Mouse (Mus musculus): ENCODE results near the gene Il5.
A peak's percentile ranks its signal among the peaks of the same experiment; 100 is the strongest.
"Not testable (repeated sequence)": the region's sequence is repeated elsewhere in the genome, so short reads cannot be mapped to it uniquely, and the experiment has no call there.

Gene Il5

DNA sequence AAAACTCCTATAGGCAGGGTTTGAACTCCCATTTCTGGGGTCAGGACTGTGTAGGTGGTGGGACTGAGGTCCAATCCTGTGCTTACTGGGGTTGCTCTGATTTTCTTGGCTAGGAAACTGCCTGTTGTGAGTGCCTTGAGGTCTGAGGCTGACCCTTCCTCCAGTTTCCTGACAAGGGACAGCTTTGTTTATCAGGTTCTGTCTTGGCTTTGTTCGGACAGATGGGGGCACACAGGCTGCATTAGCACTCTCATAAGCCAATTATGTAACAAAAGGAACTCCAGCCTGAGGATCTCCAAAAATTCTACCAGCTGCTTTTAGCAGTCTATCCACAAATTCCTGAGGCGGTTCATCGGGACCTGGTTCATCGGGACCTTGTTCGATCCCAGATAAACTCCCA is 21.8 kb downstream of the Il5 start:
- no peak for DNase-seq (ENCODE audit: low read depth, low spot score)

- no peak for DNase-seq (ENCODE audit: low read depth, low spot score)
Observed at GRCm38 (mm10) chr11:53745260-53745659, 24.7 kb downstream of the Il5 start.

- DNase-seq (ENCODE audit: low read depth, low spot score), result no peak
Observed at GRCm38 (mm10) chr11:53747985-53748384, 27.4 kb downstream of the Il5 start.

DNA sequence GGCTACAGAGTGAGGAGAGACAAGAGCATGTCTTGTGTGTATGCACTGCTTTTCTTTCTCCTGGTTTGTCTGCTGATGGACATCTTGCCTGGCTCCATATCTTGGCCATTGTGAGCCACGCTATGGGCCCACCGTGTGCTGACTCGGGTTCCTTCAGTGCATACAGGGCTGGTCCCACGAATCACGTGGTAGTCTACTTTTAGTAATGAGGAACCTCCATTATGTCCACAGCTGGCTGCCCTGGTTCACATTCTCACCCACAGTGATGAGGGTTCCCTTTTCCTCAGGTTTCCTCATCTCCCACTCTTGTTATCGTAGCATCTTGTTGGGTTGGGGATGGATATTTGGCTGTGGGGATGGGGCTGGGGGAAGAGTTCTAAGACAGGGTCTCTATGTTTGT is 28.0 kb downstream of the Il5 start:
- DNase-seq (ENCODE audit: low read depth, low spot score), result no peak

DNA sequence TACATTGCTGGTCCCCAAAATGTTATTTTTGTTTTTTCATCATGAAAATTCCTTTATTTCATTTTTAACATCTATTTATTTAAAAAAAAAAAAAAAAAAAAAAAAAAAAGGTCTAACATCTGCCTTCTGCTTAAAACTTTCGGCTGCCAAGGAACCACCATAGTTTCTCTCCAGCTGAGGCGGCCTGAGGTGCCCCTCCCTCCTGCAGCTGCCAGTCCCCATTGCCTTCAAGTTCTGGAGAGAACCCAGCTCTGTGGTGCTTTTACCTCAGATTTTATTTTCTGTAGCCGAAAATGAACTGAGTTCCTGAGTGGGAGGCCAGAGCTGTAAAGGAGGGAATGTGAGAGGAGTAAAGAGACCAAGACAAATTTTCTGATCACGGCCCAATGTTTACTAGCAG is 28.7 kb downstream of the Il5 start:
- DNase-seq (ENCODE audit: low read depth, low spot score), result no peak

GRCm38 (mm10) chr11:53749716-53750352 is 29.2 kb downstream of the Il5 start:
- DNase-seq (ENCODE audit: low read depth, low spot score), result no peak

DNA sequence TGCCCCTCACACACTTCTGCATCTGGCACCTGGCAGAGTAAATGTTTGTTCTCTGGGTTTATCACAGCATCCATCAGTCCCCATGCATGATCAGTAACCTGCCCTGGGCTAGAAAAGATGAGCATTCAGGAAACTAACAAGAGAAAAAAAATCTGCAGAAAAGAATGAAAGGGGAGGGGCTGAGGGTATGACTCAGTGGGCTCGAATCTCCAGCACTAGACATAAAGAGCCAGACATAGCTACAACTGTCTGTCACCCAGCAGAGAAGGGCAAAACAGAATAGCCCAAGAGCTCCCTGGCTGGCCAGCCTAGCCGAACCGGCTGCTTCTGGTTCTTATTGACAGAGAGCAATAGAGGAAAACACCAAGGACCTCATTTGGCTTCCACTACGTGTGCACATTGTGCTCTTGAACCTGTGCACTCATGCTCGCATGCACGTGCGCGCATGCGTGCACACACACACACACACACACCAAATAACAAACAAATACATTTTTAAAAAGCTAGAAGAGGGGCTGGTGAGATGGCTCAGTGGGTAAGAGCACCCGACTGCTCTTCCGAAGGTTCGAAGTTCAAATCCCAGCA is 34.5 kb downstream of the Il5 start:
- no peak for DNase-seq (ENCODE audit: low read depth, low spot score)

GRCm38 (mm10) chr11:53757612-53758011 is 37.0 kb downstream of the Il5 start:
- no peak for DNase-seq (ENCODE audit: low read depth, low spot score)

DNA sequence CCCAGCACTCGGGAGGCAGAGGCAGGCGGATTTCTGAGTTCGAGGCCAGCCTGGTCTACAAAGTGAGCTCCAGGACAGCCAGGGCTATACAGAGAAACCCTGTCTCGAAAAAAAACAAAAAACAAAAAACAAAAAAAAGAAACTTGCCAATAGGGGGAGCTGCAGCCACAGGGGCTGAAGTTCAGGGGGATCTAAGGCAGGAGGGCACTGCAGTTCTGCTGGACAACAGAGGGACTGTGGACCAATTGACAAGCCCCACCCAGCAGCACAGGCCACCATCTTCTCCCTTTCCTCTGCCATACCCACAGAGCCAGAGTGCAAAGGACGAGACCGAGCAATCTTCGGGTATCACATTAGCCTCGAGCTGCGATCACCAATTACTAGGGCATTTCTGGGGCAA is 37.4 kb downstream of the Il5 start:
- not testable (repeated sequence) for DNase-seq (ENCODE audit: low read depth, low spot score)

GRCm38 (mm10) chr11:53758791-53759351 is 38.3 kb downstream of the Il5 start:
- DNase-seq (ENCODE audit: low read depth, low spot score), result no peak

GRCm38 (mm10) chr11:53759545-53760406 is 39.2 kb downstream of the Il5 start:
- no peak for DNase-seq (ENCODE audit: low read depth, low spot score)

DNA sequence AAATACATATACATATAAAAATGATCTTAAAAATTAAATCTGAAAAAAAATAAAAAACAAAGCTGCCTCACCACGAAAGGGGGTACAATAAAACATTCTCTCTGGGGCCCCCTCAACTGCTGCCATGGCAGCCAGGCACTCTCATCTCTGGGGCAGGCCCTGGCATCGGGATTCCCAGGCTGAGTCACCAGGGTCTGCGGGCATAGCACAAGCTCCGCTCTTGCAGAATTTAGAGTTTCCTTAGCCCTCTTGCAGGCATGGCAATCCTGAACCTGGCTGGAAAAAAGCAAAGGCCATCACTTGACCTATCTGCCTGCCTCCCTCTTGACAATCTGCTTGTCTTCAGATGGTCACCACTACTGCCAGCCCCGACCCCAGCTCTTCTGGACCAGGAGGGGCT is 40.7 kb downstream of the Il5 start:
- DNase-seq (ENCODE audit: low read depth, low spot score), result no peak

- no peak for DNase-seq (ENCODE audit: low read depth, low spot score)
Observed at GRCm38 (mm10) chr11:53761822-53762221, 41.2 kb downstream of the Il5 start.

GRCm38 (mm10) chr11:53762426-53762825 is 41.8 kb downstream of the Il5 start:
- DNase-seq (ENCODE audit: low read depth, low spot score), result no peak

DNA sequence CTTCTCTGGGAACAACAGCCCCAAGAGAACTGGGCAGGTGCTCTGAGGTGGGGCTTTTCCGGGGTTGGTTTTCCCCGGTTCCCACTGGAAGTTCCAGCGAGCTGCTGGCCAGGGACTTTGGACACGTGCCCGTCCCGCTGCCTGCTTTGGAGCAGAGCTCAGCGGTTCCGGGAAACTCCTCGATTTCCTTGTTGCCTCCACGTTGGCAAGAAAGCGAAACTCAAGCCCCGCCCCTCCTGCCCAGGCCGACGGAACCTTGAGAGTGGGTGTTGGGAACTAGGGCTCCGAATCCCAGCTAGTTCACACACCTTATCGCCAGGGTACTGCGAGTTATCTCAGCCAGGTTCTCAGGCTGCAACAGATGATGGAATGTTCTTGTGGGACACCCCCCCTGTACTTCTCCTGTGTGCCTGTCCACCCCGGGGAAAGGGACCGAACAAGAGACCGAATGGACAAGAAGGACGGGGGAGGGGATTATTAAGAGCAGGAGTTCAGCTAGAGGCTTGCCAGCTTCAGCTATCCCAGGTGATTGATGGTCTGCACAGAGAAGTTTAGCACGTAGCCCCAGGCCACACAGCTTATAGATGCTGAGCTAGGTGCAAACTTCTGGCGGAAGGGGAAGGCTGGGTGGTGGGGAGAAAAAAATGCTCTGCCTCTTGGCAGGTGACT is 42.4 kb downstream of the Il5 start:
- DNase-seq (ENCODE audit: low read depth, low spot score), result no peak

DNA sequence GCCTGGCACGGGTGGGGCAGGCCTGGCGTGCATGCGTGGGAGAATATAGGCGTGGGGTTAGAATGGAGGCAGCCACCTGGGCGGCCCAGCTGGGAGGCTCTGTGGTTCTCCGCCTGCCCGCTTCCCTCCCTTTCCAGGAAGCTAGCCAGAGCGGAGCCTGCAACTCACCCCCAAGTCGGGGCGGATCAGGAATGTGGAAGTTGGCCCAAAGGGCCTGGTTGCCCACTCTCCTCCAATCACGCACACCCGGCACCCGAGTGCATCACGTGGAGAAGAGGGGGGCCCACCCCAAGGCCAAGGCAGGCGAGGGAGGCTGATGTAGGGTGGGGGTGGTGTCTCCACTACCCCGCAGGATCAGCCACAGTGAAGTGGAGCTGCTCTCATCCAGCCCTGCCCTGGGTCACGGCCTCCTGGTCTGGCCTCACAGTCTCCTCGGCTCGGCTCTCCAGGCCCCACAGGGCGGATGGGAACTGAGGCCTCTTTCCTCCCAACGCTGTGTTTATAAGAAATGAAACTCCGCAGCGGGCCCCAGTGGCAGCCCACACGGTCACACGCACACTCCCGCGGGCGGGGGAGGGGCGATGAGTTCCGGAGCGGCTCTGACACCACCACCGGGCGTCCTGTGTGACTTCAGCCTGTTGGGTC is 43.0 kb downstream of the Il5 start:
- DNase-seq (ENCODE audit: low read depth, low spot score), result peak; percentile 49

GRCm38 (mm10) chr11:53764581-53764980 is 44.0 kb downstream of the Il5 start:
- no peak for DNase-seq (ENCODE audit: low read depth, low spot score)

DNA sequence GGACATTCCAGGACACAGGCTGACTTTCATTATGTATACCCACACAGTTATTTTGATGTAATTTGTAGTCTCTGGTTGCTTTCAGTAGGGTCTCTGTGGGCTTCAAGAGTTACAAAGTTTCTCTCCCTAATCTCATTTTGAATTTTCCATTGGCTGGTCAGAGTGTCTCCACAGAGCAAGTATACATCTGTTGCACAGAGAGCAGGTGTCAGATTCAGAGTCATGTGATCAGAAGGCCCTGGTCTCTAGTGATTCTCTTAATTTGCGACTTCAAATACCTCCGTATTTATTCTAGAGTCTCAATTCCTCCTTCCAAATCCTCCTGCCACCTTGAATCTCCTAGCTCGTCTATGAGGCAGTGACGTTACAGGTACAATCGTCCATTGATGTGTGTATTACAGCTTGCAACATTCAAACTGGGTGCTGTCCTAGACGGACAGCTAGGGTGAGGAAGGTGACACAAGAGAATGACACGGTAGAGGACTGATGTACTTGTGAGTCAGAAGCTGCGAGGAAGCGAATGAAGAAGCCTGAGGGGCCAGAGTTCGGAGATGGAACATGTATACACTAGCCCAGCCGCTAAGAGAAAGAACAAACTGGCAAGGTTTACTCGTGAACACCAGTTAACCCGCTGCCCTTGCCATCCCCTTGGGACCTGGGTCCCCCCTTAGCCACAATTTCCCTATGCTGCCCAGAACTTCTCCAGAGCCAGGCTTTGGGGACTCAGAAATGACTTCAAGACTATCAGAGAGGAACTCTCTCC is 48.0 kb downstream of the Il5 start:
- no peak for DNase-seq (ENCODE audit: low read depth, low spot score)

DNA sequence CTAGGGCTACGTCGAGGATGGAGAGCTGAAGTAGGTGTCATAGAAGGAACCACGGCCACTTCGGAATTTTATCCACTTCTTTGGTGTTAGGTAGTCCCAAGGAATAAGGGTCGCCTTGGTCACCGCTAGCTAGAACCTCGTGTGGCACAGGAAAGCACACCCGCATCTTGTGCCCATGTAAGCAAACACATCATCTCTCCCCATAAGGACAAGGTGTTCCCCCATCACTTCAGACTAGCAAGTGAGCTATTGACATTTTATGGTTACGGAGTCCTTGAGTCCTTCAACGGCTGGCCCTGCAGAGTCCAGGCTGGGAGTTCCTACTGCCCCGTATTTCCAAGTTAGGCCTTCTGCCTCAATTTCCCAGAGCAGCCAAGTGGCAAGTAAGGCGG is 48.6 kb downstream of the Il5 start:
- DNase-seq (ENCODE audit: low read depth, low spot score), result no peak

DNA sequence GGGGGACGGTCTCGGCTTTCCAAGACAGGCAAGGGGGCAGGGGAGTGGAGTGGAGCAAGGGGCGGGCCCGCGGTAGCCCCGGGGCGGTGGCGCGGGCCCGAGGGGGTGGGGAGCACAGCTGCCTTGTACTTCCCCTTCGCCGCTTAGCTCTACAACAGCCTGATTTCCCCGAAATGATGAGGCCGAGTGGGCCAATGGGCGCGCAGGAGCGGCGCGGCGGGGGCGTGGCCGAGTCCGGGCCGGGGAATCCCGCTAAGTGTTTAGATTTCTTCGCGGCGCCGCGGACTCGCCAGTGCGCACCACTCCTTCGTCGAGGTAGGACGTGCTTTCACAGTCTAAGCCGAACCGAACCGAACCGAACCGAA is 49.1 kb downstream of the Il5 start, which contains the start of gene Irf1:
Gene Irf1, plus strand, starts transcription at position 255 of the 365 bp plus-strand sequence.
- peak; percentile 74 for DNase-seq (ENCODE audit: low read depth, low spot score)
